Mouse (Mus musculus) layer of hippocampus, adult 9-11 months (tissue): ENCODE measurements around the gene Krt9.
"Not testable (repeated sequence)": the region's sequence is repeated elsewhere in the genome, so short reads cannot be mapped to it uniquely, and the experiment has no call there.

Experiments
- DNase-seq: peaks from one replicate; pipeline ENCODE4 v3.0.0; 2022

Krt9 gene

DNA sequence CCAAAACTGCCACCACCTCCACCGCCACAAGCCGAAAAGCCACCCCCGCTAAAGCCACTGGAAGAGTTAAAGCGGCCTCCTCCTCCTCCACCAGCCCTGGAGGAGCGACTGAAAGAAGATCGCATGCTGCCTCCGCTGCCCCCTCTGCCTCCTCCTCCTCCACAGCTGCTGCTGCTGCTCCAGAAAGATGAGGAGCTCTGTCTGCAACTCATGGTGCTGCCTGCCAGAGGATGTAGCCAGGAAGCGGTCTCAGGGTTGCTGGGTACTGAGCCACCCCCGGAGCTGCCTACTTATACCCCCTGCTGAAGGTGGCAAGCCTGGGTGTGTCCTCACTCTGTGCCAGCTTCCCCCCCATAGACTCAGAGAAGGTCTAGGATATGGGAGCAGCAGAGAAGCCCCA lies at the start of gene Krt9:
Krt9 (minus strand) TSS at position 255 of the 400 bp plus-strand sequence.
- peak; percentile 42 for DNase-seq

DNA sequence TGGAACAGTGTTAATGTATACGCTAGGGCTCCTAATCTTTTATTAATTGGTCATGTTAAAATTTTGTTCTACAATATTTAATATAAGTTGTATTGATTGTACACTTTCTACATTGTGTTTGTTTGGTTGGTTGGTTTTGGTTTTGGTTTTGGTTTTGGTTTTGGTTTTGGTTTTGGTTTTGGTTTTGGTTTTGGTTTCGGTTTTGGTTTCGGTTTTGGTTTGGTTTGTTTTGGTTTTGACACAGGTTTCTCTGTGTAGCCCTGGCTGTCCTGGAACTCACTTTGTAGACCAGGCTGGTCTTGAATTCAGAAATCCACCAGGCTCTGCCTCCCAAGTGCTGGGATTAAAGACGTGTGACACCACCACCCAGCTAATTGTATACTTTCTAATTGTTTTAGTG lies 47.2 kb upstream of the Krt9 start:
- DNase-seq = not testable (repeated sequence)

DNA sequence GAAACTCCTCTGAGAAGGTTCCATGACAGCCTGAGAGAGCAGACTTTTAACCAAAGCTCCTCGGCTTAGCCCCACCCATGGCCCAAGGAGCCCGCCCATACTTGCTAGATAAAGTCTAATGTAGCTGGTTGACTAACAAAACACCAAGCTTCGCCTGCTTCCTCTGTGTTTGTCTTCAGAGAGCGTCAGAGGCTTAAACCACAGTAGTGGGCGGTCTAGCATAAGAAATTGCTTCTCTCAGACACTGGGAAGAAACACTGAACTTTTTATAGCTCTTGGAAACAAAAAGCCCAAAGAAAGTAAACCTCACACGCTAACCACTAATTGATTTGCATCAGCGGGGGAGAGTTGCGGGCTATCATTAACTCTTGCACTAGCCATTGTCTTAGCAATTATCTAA lies 28.7 kb upstream of the Krt9 start:
- DNase-seq = no peak

DNA sequence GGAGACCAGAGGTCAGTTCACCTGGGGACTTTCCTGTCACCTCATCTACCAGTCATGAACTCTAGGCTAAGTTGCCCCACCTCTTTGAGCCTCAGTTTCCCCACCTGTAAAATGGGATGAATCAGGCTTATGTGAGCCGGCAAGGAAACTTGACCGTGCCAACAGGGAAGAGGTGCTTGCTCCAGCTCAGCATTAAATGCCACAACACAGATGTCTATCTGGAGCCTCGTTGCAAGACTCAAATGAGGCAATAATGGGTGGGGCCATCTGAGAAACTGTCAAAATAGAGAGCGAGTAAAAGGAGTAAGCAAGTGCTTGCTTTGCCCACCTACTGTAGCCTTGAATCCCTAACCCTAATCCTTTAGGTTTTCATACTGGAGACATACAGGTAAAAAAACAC lies 26.3 kb upstream of the Krt9 start:
- no peak for DNase-seq

DNA sequence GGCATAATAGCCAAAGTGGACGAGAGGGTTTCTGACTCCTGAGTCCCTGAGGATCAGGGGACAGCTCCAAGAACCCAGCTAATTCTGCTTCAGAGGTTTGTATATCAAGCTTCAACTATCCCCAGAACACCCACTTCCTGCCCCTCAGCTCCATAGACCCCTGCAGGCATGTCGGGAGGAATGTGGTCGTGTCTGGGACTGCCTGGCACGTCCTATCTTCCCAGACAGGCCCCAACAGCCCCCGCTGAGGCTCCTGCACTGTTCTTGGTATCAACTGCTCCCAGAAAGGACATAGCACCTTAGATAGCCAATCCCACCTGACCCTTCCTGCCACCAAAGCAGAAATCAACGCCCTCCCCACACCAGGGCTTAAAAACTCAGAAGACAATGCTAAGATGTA lies 15.5 kb upstream of the Krt9 start:
- no peak for DNase-seq

DNA sequence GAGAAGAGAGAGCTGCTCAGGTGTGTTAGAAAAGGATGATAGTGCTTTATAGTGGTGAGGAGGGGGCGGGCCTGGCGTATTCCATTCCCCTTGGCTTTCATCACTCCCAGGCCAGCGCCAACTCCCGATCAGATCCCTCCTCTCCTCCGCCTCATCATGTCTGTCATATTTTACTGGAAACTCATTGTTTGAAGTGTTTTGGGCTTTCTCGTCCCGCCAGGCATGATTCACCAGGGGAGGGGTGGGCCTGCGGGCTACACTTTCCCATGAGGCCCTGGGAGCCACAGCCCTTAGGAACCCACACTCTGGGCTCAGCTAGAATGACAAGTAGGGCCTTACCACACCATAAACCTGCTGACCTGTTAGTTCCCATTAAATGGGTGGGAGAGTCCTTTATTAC lies 14.5 kb upstream of the Krt9 start, which contains the start of gene Krt14:
Krt14 (minus strand) TSS at position 51 of the 400 bp plus-strand sequence.
- no peak for DNase-seq

DNA sequence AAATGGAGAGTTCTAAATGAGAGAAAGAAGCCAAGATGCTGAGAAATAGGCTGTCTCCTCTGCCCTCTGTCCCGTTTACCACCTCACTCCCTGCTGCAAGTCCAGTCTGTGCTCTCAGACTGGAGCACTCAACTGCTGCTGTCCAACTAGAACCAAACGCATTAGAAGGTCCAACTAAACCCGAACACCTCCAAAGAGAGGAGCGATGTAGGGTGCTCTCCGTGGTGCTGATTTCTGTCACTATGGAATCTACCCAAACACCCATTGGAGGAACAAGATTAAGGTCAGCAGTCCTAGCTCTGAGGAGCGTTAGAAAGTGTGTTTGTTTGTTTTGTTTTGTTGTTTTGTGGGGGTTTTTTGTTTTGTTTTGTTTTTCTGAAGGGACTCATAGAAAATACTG lies 10.4 kb upstream of the Krt9 start:
- no peak for DNase-seq

DNA sequence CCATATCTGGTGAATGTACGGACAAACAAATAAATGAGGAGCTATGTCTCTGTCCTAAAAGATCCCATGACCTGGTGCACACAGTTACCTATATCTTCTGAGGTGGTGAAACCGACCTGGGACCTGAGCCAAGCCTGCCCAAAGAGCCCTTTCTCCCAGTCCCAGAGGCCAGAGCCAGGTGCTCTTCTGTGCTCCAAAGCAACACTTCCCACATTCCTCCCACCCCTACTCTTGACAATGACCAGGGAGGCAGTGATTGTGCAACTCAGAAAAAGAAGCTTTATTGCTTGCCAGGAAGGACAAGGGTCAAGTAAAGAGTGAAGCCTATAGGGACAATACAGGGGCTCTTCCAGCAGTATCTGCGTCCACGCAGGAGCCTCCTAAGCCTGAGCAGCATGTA lies 9.9 kb upstream of the Krt9 start:
- DNase-seq = no peak

DNA sequence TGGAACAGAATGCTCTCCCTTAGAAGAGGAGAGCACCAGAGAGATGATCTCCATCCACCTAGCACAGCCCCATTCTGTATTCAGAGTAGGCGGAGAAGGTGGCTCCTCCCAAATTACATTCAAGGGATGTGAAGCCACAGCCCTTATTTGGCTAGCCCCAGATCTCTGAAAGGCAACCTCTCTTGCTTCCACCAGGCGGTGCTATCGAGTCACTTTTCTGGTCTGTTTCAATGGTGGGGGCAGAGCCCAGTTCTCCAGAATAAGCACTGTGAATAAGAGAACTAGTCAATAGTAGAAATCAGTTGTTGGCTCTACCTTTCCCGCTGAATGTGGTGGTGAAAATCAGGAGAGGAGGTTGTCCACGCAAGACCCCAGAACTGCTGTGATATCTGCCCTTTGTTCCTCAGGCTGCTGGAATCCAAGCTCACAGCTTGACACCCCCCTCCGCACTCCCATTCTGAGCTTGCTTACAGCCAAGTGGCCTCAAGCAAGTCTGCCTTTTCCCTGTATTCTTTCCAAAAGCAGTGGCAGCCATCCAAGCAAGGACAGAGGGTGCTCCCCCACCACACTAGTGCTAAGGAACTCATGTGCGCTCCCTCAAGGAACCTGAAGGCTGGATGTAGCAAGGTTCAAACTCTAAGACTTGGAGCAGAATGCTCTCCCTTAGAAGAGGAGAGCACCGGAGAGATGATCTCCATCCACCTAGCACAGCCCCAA lies 7.2 kb upstream of the Krt9 start:
- peak; percentile 39 for DNase-seq

DNA sequence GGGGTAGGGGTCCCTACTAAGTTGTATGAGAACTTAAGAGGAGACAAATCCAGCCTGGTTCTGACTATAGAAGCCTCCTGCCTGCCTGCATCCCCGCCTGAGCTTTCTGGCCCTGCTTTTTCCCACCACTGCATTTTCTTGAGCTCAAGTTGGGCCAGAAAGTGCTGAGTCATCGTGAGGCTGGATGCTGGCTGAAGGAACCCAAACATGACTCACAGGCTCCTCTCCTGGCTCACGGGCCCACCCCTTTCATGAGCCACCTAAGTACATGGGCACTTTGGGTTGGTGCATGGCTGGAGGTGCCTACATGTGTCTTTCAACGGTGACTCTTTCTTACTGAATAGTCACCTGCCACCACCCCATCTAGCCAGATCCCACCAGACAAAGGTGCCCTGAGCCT lies 5.6 kb upstream of the Krt9 start:
- DNase-seq = peak; percentile 28

DNA sequence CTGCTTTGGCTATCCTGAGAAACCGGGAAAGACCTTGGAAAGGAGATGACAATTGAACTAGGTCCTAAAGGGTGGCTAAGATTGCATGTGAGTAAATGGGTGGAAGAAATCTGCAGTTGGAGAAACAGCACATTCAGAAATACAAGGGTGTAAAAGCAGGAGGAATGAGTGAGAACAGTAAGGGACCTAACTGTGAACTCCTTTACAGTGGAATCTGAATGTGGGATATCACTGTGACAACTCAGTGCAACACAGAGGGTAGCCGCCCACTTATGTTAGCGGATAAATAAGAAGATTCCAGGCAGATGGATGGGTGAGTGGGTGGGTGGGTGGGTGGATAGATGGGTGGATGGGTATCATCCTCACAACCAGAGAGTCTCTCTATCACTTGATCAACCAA lies 1.2 kb downstream of the Krt9 start:
- no peak for DNase-seq

DNA sequence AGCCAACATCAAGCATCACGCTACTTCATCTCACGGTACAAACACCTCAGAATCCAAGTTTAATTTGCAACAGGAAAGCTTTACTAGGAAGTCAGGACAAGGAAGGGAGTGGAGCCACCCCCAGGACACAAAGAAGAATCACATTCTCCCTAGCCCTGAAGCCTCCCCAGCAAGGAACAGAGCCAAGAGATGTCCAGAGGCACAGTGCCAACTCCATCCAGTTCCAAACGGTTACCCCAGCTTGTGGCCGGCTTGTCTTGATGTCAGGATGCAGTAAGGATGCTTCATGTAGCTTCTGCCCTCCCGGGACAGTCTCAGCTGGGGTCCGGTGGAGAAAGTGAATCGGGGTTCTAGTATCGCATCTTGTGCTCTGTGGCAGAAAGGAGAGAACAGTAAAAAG lies 6.3 kb downstream of the Krt9 start:
- DNase-seq = no peak

DNA sequence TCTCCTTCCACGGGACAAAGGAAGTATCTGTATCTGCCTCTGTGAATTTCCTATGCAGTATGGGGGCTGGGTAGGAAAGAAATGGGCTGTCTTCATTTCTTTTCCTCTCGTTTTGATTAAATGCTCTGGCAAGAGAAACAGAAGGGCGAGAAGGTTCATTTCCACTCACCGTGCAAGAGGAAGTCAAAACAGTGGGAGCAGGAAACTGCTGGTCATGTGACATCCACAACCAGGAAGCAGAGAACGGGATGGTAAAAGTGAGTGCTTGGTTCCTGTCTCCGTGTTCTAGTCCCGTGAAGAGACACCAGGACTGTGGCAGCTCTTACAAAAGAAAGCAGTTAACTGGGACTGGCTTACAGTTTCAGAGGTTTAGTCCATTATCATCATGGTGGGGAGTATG lies 11.3 kb downstream of the Krt9 start:
- DNase-seq = no peak

DNA sequence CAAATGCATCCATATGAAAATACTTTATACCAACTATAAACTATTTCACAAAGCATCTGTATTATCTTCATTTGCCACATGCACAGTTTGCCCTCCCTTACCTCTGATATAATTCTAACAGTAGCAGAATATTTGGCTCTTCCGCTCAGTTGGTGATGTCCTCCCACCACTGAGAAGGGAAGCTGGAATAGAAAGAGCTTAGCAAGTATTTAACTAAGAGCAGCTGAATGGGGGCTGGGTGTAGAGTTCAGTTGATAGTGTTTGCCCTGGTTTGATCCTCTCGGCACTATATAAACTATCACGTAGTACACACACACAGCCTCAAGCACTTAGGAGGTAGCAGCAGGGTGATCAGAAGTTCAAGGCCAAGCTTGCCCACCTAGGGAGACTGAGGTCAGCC lies 13.8 kb downstream of the Krt9 start:
- peak; percentile 15 for DNase-seq

DNA sequence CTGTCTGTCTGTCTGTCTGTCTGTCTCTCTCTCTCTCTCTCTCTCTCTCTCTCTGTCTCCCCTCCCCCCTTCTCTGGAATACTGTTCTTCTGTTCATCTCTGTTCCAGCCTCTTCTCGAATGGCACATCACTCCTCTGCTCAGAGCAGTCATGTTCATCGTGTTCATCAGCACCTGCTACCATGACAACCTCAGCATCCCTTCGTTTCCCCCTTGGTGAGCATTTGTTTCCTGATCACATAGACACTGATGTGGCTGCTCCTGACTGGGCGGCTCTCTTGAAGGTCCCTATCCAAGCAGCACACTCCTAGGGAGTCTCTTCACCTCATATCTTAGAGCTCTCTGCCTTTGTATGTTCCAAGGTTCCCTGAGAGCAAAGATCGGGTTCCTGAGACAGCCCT lies 14.7 kb downstream of the Krt9 start:
- DNase-seq = peak; percentile 54

DNA sequence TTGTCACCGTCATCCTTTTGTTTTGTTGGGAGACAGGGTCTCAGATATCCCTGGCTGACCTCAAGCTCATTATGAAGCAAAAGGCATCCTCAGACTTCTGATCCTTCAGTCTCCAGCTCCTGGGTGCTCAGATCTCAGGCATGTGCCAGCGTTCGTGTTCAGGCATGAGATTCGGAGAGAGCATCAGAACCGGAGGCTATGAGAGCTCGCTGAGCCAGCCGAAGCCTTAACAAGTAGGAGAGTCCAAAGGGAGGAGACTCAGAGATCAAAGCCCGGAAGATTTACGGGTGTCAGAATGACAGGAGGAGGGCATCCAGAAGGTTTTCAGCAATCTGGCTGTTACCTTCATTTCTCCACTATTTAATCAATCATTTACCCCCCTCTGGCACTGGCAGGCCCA lies 16.3 kb downstream of the Krt9 start:
- no peak for DNase-seq

DNA sequence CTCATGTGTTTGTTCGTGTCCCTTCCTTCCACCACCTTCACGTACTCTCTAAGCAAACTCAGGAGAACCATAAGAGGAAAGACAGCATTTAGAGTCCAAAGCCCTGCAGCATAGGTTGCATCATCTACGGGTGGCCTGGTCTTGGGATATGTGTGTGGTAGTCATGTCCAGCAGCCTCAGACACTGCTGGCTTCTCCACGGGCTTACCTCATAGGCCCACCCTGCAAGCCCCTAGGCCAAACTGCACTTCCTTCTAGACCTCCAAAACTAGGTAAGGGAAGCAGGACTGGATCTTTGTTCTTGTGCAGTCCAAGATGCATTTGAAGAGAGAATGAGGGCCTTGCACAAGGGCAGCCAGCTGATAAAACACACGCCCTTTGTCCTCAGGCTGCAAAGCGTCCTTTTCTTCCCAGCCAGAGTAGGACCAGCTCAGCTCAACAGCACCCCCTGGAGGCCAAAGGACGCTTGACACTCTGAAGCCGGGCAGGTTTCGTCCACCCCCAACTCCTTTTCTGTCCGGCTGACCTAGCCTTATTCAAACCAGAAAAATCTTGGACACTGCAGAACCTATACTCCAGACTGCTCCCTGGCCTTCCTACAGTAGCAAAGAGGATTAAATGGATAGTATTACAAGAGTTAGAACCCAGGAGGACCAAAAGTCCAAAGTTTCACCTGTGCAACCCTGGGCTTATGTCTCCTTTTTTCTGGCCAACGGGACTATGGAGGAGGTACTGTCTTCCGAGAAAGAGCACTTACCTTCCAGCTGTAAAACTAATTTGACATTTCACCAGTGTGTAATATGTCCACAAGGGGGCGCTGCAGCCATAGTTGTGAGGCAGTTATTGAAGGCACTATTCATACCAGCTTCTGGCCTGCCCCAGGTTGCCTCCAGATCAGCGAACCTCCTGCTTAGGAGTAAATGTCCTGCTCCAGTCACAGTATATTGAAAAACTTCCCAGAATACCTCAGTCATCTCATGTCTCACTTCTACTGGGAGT lies 24.0 kb downstream of the Krt9 start:
- DNase-seq = peak; percentile 54

DNA sequence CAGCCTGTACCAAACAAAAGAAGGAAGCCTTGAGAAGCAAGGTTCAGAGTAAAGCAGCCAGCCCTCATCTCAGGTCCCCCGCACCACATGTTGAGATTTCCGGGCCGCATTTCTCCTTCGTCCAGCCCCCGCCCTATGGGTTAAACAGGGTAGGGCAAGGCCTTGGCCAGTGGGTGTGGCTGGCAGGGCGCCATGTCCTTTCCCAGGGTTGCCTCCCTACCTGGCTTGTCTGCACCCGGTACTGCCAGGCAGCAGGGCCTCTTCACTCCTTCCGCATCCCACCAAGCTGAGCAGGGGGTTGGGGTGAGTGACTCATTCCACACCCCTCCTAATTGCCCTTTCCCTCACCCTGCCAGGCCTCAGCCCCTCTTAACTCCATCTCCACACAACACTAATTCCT lies 25.0 kb downstream of the Krt9 start:
- no peak for DNase-seq

DNA sequence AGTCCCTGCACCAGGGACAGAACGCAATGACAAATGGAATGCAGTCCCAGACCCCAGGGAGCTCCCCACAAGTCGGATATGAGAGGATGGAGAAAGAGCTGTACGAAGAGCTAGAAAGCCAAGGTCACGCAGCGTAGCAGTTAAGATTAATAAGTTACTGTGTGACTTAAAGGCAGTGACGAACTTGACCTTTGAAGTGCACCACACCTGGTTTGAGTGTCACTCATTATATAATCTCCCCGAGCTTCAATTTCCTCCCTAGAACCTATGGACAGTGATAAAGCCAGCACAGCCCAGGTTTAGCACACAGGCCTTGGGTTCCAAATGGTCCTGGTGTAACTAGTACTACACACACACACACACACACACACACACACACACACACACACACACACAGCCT lies 28.7 kb downstream of the Krt9 start:
- DNase-seq = no peak

DNA sequence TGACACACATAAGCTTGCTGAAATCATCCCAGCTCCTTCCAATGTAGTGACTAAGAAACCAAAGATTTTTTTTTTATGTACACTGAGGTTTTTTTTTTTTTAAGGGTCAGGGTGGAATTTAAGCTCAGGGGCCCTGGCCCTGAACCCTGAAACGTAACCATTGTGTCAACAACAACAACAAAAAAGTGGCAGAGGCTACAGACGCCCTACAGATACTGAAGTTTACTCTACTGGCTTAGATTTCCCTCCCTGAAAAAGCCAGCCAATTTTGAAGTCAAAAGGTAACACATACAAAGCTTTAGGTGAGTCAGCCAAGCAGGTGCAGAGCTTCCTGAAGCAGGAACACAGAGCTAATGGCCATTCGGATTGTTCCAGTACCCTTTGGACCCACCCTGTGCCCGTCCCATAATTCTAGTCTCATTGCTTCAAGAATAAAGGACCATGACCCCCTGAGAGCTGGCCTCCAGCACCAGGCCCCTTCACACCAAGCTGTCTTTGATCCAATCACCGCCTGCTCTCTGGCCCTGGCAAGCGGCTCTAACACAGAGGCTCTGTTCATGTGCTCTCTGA lies 35.1 kb downstream of the Krt9 start:
- no peak for DNase-seq

DNA sequence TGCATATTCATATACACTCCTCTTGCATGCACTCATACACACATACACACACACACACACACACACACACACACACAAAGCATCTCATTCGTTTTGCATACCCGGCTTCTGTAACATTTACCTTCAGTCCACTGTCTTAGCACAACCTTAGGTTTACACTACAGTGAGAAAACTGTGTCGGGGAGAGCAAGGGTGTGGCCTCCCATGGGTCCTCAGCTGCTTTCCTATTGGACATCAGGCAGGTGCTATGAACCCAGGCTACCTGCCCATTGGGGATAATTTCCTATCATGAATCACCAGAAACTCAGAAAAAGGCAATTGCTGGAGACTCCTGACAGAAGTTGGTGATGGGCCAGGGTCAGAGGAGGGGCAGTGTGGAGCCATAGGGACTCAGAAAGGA lies 35.7 kb downstream of the Krt9 start:
- no peak for DNase-seq

DNA sequence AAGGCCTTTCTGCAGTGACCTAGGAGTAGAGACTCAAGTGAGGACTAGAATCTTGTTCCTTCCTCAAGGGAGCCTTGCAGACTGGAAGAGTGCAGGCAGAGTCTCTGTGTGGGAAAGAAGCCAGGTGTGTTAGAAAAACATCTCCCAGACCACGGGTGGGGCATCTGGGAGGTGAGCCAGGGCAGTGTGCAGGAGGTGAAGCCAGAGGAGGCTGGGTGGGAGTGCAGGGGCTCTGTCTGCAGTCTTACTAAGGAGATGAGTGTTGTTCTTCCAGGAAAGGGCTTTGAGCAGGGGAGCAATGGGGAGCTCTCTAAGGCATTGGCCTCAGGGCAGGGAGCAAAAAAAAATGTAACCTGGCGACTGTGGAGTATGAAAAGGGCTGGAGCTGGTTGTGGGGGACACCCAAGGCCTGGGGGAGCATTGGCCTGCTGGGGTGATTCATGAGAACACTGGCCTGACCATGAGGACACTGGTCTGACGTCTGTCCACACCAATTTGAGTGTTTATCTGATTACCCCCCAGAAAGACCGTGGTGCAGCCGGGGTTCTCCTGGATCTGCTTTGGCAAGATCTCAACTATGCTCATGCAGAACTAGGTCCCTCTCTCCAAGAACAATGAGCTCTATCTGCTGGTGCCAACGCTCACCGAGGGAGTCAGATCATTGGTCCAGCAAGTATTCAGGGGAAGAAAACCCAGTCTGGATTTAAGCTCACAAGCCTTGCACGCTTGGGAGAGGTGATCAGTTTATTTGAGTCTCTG lies 37.4 kb downstream of the Krt9 start:
- DNase-seq = no peak
